Mouse (Mus musculus) liver, adult (tissue): ENCODE measurements around the gene Nip7.

Experiments used
- GATA4 ChIP-seq: IDR thresholded peaks from 2 replicates; pipeline ENCODE4 v1.6.1; 2014; ENCODE audit warnings: mild to moderate bottlenecking, low read length; ENCODE audit not compliant: insufficient replicate concordance

The Nip7 gene

DNA sequence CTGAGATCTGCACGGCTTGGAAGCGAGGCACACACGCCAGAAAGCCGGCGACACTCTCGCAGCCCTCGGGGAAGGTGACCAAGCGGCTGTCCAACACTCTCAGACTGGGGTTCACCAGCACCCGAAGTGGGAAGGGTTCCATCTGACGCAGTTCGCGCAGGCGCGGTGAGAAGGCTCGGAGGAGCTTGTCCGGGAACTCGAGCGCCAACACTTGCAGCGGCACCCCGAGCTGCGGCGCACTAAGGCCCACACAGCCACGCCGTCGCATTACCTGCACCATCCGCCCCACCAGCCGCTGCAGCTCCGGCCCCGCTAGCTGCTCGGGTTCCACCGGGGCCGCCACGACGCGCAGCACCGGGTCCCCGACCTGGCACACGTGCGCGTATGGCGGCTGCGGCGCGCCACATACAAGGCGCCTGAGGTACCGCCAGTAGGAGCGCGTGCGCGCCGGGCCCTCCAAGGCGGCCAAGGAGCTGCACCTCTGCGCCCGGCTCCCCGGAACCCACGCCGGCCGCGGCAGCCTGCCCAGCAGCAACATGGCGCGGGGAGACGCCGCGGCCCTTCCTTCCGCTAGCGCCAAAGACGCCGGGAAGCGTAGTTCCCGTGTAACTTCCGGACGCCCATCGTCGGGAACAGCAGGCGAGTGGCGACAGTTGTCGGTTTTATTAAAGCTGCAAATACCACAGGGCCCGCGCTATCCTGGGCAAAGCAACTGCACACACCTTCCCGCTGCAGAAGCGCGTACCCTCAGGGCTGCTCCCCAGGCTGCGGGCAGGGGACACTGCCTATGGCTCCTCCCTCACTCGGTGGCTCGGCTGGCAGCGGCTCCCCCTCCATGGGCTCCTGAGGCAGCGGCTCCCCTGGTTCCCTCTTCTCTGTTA lies 8.4 kb upstream of the Nip7 start, which contains the start of gene Pdf:
Pdf (minus strand) TSS at position 554 of the 881 bp plus-strand sequence.
- no peak; the same call in 1 of the 2 replicates for TF ChIP-seq GATA4

DNA sequence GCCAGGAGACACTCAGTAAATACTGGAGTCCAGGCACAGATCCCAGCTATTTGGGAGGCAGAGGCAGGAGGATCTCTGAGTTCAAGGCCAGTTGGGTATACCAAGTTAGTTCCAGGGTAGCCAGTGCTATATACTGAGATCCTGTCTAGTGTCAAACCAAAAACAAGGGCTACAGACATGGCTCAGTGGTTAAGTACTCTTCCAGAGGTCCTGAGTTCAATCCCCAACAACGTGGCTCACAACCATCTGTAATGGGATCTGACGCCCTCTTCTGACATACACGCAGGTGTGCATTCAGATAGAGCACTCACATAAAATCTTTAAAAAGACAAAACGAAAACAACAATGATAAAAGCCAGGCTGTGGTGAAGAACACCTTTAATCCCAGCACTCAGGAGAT lies 7.2 kb upstream of the Nip7 start:
- no peak for TF ChIP-seq GATA4

DNA sequence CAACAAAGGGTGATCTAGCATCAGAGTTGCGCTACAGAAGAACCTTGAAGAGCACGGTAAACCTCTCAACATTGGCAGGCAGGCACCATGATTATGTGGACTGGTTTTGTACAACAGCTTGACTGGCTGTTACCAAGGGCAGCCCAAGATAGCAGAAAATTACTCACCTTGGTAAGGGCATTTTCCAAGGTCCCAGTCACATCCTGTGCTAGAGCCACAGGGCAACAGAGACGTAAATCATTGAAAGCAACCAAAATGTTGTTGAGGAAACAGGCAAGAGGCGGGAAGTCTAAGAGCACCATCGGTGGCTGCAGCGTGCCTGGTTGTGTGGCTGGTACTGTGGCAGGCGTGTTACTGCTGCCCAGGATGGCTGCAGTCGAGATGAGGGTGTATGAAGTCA lies 4.6 kb upstream of the Nip7 start:
- no peak for TF ChIP-seq GATA4

DNA sequence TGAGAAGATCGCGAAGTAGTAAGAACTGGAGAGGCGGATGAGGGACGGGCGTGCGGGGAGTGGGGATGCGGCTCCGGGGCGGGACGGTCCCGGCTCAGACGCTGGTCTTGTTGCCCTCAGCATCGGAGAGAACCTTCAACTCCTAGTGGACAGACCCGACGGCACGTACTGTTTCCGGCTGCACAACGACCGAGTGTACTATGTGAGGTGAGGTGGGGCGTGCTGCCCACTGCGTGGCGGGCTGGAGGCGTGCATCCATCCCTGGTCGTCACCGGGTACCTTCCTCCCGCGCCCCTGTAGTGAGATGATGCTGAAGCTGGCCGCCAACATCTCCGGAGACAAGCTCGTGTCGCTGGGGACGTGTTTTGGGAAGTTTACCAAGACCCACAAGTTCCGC lies 294 bp downstream of the Nip7 start:
- TF ChIP-seq GATA4 = no peak

DNA sequence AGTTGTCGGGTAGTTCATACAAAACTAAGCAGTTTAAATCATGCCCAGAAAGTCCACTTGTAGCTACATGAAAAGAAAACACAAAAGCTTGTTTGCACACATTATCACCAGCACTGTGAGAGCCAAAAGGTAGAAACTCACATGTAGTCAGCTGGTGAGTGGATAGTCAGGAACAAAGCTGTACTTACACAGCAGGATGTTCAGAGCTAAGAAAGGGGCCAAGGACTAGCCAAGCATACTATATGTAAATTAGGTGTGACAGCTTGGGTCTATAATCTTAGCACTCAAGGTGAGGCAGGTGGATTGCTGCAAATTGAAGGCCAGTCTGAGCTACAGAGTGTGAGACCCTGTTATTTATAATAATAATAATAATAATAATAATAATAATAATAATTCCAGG lies 5.9 kb downstream of the Nip7 start:
- TF ChIP-seq GATA4 = no peak

DNA sequence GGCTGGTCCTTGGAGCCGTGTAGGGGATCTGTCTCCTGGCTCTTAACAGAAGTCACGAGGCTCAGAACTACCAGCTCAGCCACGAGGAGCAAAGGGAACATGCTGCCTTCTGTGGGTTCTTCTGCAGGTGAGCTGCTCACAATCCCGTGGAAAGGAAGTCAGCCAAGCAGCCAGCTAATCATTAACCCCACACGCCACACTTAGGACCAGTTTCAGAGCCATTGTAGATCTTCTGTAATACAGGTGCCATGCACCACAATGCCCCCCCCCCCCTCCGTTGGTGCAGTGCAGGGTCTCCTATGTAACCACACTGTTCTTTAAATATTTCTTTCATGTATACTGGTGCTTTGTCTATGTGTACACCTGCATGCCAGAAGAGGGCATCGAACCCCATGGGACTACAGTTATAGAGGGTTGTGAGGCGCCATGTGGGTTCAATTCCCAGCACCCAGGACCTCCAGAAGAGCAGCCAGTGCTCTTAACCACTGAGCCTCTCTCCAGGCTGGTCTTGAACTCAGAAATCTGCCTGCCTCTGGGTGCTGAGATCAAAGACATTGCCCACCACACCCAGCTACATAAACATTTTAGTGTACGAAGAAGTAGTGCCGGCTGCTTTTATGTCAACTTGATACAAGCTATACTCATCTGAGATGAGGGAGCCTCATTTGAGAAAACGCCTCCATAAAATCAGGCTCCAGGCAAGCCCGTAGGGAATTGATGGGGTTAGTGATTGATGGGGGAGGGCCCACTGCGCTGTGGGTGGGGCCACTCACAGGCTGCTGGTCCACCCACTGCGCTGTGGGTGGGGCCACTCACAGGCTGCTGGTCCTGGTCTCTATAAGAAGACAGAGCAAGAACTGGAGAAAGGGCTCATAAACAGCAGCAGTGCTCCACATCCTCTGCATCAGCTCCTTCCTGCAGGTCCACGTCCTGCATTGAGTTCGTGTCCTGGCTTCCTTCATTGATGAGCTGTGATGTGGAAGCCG lies 9.1 kb downstream of the Nip7 start, which contains the start of gene Tmed6:
Tmed6 (minus strand) TSS at position 134 of the 986 bp plus-strand sequence.
- no peak for TF ChIP-seq GATA4

DNA sequence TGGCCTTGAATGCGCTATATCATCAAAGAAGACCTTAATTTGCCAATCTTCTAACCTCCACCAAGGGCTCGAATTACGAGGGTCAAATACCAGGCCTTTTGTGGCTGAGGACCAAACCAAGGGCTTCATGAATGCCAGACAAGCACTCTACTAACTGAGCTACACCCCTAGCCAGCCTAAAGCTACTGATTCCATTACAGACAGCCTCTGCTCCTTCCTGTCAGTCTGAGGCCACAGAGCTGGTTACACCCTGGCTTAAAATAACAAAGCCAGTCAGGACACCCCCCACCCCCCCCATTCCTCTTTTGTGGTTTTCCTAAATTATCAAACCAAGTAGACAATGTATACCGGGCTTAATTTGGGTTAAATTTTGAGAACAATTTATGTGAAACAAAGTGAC lies 17.0 kb downstream of the Nip7 start:
- TF ChIP-seq GATA4 = no peak

DNA sequence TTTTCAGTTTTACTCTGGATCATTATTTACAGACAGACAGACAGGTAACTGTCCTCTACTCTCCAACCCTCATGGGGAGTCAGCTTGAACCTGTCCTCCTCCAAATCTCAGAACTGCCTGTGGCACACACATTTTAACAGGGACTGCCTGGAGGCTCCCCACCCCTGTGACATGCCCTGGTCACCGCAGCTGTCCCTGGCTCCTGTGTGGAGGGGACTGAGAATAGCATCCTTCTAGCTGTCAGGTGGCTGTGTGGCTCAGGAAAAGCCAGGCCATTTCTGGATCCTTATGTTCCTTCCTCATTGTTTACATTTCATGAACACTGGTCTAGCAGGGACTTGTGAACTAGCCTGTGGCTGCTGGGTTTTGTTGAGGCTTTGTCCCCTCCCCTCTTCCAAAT lies 17.5 kb downstream of the Nip7 start:
- no peak for TF ChIP-seq GATA4

DNA sequence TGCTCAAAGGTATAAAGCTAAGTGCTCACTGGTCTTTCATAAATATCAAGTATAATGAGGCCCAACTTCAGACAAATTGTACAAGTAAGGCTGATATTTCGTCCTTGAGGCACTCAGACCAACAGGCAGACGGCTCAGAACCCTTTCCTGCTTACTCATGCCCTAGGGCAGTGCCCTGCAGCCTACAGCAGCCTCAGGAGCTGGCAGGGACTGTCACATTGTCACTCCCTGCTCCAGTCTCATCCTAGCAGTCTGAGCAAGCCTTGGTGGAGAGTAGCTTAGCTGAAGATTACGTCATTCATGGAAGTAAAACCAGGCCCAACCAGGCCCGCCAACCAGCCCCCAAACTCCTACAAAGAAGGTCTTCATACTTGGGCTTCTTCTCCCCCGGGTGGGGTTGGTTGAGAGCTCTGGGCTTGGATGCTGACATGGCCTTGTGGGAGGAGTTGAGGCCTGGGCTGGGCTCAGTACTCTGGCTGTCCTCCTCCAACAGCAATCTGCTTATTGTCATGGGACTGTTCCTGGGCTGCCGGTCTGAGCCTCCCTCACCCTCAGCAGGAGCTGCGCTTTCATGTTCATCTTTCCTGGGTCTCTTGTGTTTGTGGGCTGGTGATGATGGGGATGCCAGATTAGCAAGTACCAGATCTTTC lies 19.7 kb downstream of the Nip7 start:
- TF ChIP-seq GATA4 = no peak

- no peak for TF ChIP-seq GATA4
Observed at GRCm38 (mm10) chr8:107085358-107085757, 28.7 kb downstream of the Nip7 start.

GRCm38 (mm10) chr8:107086018-107086417 lies 29.3 kb downstream of the Nip7 start:
- no peak for TF ChIP-seq GATA4

DNA sequence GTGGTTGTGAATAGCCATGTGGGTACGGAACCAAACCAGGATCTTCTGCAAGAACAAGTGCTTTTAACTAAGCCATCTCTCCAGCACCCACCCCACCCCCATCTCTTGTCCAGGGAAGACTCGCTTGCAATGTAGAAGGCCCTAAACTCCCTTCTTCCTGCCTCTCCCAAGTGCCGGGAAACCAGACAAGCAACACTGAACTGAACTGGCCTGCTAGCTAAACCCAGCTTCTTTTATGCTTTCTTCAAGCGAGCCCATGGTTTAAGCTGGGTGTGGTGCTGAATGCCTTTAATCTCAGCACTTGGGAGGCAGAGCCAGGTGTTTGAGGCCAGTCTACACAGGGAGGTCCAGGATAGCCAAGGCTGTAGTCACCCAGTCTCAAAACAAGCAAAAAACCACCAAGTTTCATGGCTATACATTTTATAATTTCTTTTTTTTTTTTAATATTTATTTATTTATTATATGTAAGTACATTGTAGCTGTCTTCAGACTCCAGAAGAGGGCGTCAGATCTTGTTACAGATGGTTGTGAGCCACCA lies 31.9 kb downstream of the Nip7 start:
- TF ChIP-seq GATA4 = no peak

- no peak for TF ChIP-seq GATA4
Observed at GRCm38 (mm10) chr8:107090531-107090930, 33.9 kb downstream of the Nip7 start.

- TF ChIP-seq GATA4 = no peak
Observed at GRCm38 (mm10) chr8:107095717-107096365, 39.2 kb downstream of the Nip7 start.
